Mouse (Mus musculus) liver, postnatal 0 days (tissue): Measurements from ENCODE around the gene Retreg3. TPM values are rescaled to one million over a fixed set of nuclear protein-coding genes. Genes with fewer than 3 reads are reported as not detected.
"Not testable (repeated sequence)": the region's sequence is repeated elsewhere in the genome, so short reads cannot be mapped to it uniquely, and the experiment has no call there.

Experiments
- ATAC-seq: fragments of 200-750 bp; cut with Nextera tagmentation; 2 replicates; pipeline ENCODE4 v1.8.0; 2017; ENCODE audit warnings: mild to moderate bottlenecking, moderate library complexity
- DNase-seq: peaks from one replicate; pipeline ENCODE4 v3.0.0-alpha.2; 2016
- H3K27ac ChIP-seq: fragments of 300-500 bp; sonication (generic); 2 replicates; pipeline ENCODE4 v1.5.1; 2014; ENCODE audit warnings: antibody characterized with exemption, moderate library complexity, mild to moderate bottlenecking, low read depth
- H3K27me3 ChIP-seq: fragments of 300-500 bp; sonication (generic); 2 replicates; pipeline ENCODE4 v1.6.1; 2014; ENCODE audit warnings: low read length, control low read depth, mixed read lengths; ENCODE audit not compliant: insufficient read depth
- H3K36me3 ChIP-seq: fragments of 300-500 bp; sonication (generic); replicated peaks from 2 replicates; pipeline ENCODE4 v1.6.1; 2014; ENCODE audit warnings: mild to moderate bottlenecking, control low read depth, low read length, moderate library complexity, mixed read lengths; ENCODE audit not compliant: insufficient read depth
- H3K4me1 ChIP-seq: fragments of 300-500 bp; sonication (generic); 2 replicates; pipeline ENCODE4 v1.6.1; 2014; ENCODE audit warnings: antibody characterized with exemption, mild to moderate bottlenecking, control low read depth; ENCODE audit not compliant: insufficient read depth
- H3K4me2 ChIP-seq: fragments of 300-500 bp; sonication (generic); 2 replicates; pipeline ENCODE4 v1.6.1; 2014; ENCODE audit warnings: low read depth, mild to moderate bottlenecking, low read length, moderate library complexity, mixed read lengths
- H3K4me3 ChIP-seq: fragments of 300-500 bp; sonication (generic); 2 replicates; pipeline ENCODE4 v1.5.1; 2014; ENCODE audit warnings: low read depth, low read length
- H3K9ac ChIP-seq: fragments of 300-500 bp; sonication (generic); replicated peaks from 2 replicates; pipeline ENCODE4 v1.6.1; 2014; ENCODE audit warnings: mild to moderate bottlenecking, moderate library complexity
- H3K9me3 ChIP-seq: fragments of 300-500 bp; sonication (generic); 2 replicates; pipeline ENCODE4 v1.6.1; 2016; ENCODE audit warnings: mild to moderate bottlenecking, control low read depth, low read length, mixed read lengths
- CTCF ChIP-seq: sonication (generic); IDR thresholded peaks from 2 replicates; pipeline ENCODE4 v1.5.1; 2016; ENCODE audit warnings: antibody characterized with exemption, low read depth
- EP300 ChIP-seq: IDR thresholded peaks from 2 replicates; pipeline ENCODE4 v1.6.1; 2016; ENCODE audit warnings: antibody characterized with exemption, low read depth, mild to moderate bottlenecking
- WGBS: fragments of 180-500 bp; shearing (Covaris S2); extraction: QIAGEN DNeasy Blood & Tissue Kit; methylation state at CpG from one replicate; pipeline ENCODE4 v1.1.7; 2014; ENCODE audit not compliant: insufficient replicate concordance; 5-methylcytosine and 5-hydroxymethylcytosine counted together
- polyA plus RNA-seq: library from polyadenylated mRNA; unstranded; fragments of >200 nt; fragmentation: Nextera tagmentation; extraction: Ambion mirVana; gene quantifications from 2 replicates; pipeline ENCODE4 v1.2.1, GENCODE M21; 2015

The Retreg3 gene
- polyA plus RNA-seq, 1 experiment from 2014 or later = 9.4 TPM

GRCm38 (mm10) chr11:101164677-101165580 lies 45.2 kb upstream of the Retreg3 start:
- peaks cover 16% of the 10 kb centered on the region for H3K36me3 ChIP-seq
- peaks cover 25% of the 10 kb centered on the region for H3K4me1 ChIP-seq
- TF ChIP-seq EP300 = no peak
- TF ChIP-seq CTCF = no peak
- 20% methylated on average over 35 of the region's 35 CpGs for whole genome bisulfite sequencing
- H3K4me2 ChIP-seq = peak overlapping the region; percentile 44
- no peak for DNase-seq
- no peaks in the 10 kb centered on the region for H3K9me3 ChIP-seq
- H3K9ac ChIP-seq = no peak overlapping the region
- 0 out of 2 replicates have a peak overlapping the region, but pooled peaks have one; percentile 10 for H3K4me3 ChIP-seq
- peak; percentile 30; the same call in 1 of the 2 replicates for ATAC-seq
- no peak overlapping the region for H3K27ac ChIP-seq
- peaks cover 69% of the 10 kb centered on the region for H3K27me3 ChIP-seq

GRCm38 (mm10) chr11:101164351-101164665 lies 44.6 kb upstream of the Retreg3 start:
- Histone ChIP-seq H3K9me3 (no peaks in the 10 kb centered on the region), H3K4me3 (peak overlapping the region; percentile 4; the same call in 1 of the 2 replicates), H3K9ac (no peak overlapping the region), H3K27me3 (peaks cover 63% of the 10 kb centered on the region), H3K4me2 (peak overlapping the region; percentile 16; the same call in 1 of the 2 replicates), H3K36me3 (peaks cover 16% of the 10 kb centered on the region), H3K4me1 (peaks cover 19% of the 10 kb centered on the region), H3K27ac (no peak overlapping the region)
- WGBS = 18% methylated on average over 20 of the region's 21 CpGs
- no peak for ATAC-seq
- TF ChIP-seq CTCF = no peak
- TF ChIP-seq EP300 = no peak
- DNase-seq = no peak

- no peak overlapping the region for H3K9ac ChIP-seq
- no peaks in the 10 kb centered on the region for H3K9me3 ChIP-seq
- H3K4me2 ChIP-seq = peak overlapping the region; percentile 16; the same call in 1 of the 2 replicates
- peaks cover 19% of the 10 kb centered on the region for H3K4me1 ChIP-seq
- H3K36me3 ChIP-seq = peaks cover 16% of the 10 kb centered on the region
- peaks cover 58% of the 10 kb centered on the region for H3K27me3 ChIP-seq
- DNase-seq (no peak), ATAC-seq (no peak; the same call in 1 of the 2 replicates)
- no peak overlapping the region for H3K27ac ChIP-seq
- H3K4me3 ChIP-seq = peak overlapping the region; percentile 4; the same call in 1 of the 2 replicates
- WGBS = 27% methylated on average over 43 of the region's 49 CpGs
- TF ChIP-seq CTCF (no peak), EP300 (no peak)
Measured at GRCm38 (mm10) chr11:101163476-101164350, 44.0 kb upstream of the Retreg3 start.

GRCm38 (mm10) chr11:101162772-101163171 lies 43.1 kb upstream of the Retreg3 start:
- Histone ChIP-seq H3K9ac (no peak overlapping the region), H3K4me3 (no peak overlapping the region), H3K4me1 (peaks cover 14% of the 10 kb centered on the region), H3K9me3 (no peaks in the 10 kb centered on the region), H3K27ac (no peak overlapping the region), H3K27me3 (peaks cover 49% of the 10 kb centered on the region), H3K36me3 (peaks cover 14% of the 10 kb centered on the region), H3K4me2 (no peak overlapping the region)
- DNase-seq = no peak
- TF ChIP-seq EP300 (no peak), CTCF (no peak)
- WGBS = 65% methylated on average over 5 of the region's 5 CpGs
- ATAC-seq = no peak

- H3K4me1 ChIP-seq = peaks cover 14% of the 10 kb centered on the region
- no peak overlapping the region for H3K27ac ChIP-seq
- no peak overlapping the region for H3K4me2 ChIP-seq
- peaks cover 11% of the 10 kb centered on the region for H3K36me3 ChIP-seq
- H3K4me3 ChIP-seq = no peak overlapping the region
- no peaks in the 10 kb centered on the region for H3K9me3 ChIP-seq
- TF ChIP-seq CTCF = no peak
- no peak for TF ChIP-seq EP300
- H3K27me3 ChIP-seq = peaks cover 44% of the 10 kb centered on the region
- DNase-seq = no peak
- 67% methylated on average over 5 of the region's 5 CpGs for whole genome bisulfite sequencing
- ATAC-seq = no peak
- no peak overlapping the region for H3K9ac ChIP-seq
Measured at GRCm38 (mm10) chr11:101162301-101162700, 42.6 kb upstream of the Retreg3 start.

- no peak for ATAC-seq
- 84% methylated on average over 15 of the region's 15 CpGs for WGBS
- peaks cover 37% of the 10 kb centered on the region for H3K27me3 ChIP-seq
- no peak overlapping the region for H3K9ac ChIP-seq
- H3K36me3 ChIP-seq = peaks cover 10% of the 10 kb centered on the region; the same call in 1 of the 2 replicates
- no peak overlapping the region for H3K4me2 ChIP-seq
- TF ChIP-seq EP300 (no peak), CTCF (no peak)
- no peak overlapping the region for H3K4me3 ChIP-seq
- H3K9me3 ChIP-seq = no peaks in the 10 kb centered on the region
- no peak for DNase-seq
- H3K27ac ChIP-seq = no peak overlapping the region
- H3K4me1 ChIP-seq = peaks cover 14% of the 10 kb centered on the region
Measured at GRCm38 (mm10) chr11:101161551-101161950, 41.9 kb upstream of the Retreg3 start.

GRCm38 (mm10) chr11:101160981-101161505 lies 41.4 kb upstream of the Retreg3 start:
- H3K27ac ChIP-seq, H3K9me3 ChIP-seq, H3K4me3 ChIP-seq, H3K9ac ChIP-seq, DNase-seq, ATAC-seq, H3K4me2 ChIP-seq, H3K36me3 ChIP-seq: not testable (repeated sequence)
- WGBS = 72% methylated on average over 6 of the region's 8 CpGs
- H3K4me1 ChIP-seq = peaks cover 17% of the 10 kb centered on the region
- H3K27me3 ChIP-seq = peaks cover 34% of the 10 kb centered on the region

GRCm38 (mm10) chr11:101160151-101160550 lies 40.5 kb upstream of the Retreg3 start:
- H3K27me3 ChIP-seq = peaks cover 34% of the 10 kb centered on the region
- H3K4me3 ChIP-seq, H3K36me3 ChIP-seq, DNase-seq, H3K9ac ChIP-seq, H3K9me3 ChIP-seq, ATAC-seq, H3K4me2 ChIP-seq, H3K27ac ChIP-seq: not testable (repeated sequence)
- WGBS = 44% methylated on average over 5 of the region's 10 CpGs
- H3K4me1 ChIP-seq = peaks cover 14% of the 10 kb centered on the region
